Mouse (Mus musculus): ENCODE measurements around the gene 1700012B07Rik.

The 1700012B07Rik gene

DNA sequence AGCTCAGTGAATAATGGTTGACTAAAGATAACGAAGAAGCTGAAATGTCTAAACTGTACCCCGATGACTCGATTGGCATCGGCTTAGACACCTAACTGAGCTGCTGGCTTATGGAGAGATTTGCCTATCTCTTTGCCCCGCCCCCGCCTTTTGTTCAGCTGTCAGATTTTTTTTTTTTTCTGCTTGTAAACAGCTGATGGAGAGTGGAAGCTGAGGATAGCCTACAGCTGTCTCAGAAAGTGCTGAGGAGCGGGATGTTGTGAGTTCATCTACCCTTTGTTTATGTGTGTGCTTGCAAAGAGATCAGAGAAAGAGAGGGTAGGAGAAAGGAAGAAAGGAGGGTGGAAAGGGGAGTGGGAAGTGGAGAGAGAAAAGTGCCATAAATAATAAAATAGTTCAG lies 67.8 kb downstream of the 1700012B07Rik start:
- in situ Hi-C loops (cut with MboI; ENCODE audit: unreplicated experiment in 2 of 2): no loop called here

DNA sequence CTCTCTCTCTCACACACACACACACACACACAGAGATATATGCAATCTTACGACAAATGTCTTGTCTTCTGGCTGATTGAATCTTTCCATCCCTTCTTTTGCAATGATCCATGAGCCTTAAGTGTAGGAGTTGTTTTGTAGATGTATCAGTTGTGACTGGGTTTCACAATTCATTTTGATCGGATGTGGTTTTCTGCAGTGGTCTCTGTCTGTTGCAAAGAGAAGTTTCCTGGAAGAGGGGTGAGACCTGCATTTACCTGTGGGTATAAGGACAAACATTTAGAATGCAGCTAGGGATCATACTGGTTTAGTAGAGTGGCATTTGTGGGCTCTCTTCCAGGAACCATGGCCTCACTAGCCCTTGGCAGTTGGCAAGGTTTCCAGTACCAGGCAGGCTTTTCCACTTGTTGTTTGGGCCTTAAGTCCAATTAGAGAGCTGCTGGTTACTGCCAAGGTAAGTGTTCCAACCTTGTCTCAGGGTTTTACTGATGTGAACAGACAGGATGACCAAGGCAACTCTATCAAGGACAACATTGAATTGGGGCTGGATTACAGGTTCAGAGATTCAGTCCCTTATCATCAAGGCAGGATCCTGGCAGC lies 69.1 kb downstream of the 1700012B07Rik start:
- in situ Hi-C loops (cut with MboI; ENCODE audit: unreplicated experiment in 2 of 2): no loop called here

DNA sequence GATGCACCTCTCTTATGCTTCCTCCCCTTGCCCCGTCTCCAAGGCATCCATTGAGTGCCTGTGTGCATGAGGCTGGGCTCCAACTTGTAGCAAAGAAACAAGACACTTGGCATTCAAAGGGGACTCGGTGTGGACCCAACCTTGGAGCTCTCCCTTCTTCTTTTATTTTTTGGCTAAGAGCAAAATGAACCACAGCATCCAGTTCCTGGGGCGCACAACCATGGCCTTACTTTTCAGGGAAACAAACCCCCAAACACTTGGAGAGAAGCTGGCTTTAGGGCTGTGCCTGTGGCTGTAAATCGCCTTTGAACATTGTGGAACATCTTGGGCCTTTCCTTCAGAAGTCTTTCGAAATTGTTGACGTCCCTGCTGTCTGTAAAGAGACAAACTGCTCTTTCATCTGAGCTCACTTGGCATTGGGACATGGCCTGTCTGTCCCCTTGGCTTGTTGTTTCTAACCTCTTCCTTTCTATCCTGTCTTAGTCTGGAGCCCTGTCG lies 73.7 kb downstream of the 1700012B07Rik start:
- in situ Hi-C loops (cut with MboI; ENCODE audit: unreplicated experiment in 2 of 2): no loop called here

DNA sequence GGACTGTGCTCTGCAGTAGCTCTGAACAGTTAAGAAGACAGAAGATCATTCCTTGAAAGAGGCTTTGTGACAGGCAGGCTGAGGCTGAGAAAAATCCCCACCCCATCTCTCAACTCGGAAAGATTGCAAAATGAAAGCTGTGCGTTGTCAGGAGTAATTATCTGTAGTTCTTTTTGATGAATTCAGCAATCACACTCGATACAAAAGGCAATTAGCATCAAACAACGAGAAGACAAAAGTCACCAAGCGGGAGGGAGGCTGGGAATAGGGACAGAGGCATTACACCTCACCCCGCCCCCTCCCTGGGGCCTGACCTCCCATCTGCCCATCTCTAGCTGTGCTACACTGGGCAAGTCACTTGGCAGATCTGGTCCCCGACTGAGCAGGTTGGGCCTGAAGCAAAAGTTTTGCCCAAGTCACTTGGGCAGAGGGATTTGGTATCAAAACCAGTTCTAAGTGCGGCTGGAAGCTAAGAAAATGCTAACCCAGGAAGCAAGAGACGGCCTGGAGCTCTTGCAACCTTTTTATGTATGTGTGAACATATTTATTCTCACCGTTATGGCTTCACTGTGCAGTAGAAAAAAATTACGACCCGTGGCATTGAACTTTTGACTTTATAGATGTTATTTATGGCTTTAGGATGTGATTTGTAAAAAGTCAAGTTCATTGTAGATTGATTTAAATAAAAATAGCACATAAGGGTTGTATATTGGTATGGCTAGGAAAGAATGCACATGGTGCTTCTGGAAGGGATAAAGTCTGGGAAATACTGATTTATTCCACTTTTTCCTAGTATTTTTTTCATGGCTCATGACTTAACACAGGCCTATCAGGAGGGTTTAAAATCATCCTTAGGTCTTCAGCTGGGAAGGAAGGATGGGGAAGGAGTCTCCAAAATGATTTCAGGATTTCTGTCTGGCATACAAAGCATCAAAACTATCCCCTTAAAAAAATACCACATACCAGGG lies 75.9 kb downstream of the 1700012B07Rik start:
- in situ Hi-C loops (cut with MboI; ENCODE audit: unreplicated experiment in 2 of 2): no loop called here

DNA sequence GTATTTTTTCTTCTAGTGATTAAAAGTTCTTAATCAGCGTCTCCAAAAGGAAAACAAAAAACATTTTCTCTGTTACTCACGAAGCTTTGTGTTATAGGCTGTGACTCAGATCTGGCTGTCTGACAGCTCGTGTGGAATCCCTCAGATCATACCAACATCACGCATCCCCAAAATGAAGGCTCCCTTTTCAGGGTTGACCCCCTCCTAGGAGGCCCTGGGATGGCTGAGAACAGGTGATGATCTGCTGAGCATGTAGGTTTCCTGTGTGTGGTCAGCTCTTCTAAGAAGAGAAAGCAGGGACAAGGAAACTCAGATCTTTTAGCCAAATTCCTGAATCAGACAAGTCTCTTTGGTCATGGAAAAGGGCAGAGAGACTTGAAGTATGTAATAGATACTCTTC lies 82.6 kb downstream of the 1700012B07Rik start:
- in situ Hi-C loops (cut with MboI; ENCODE audit: unreplicated experiment in 2 of 2): no loop called here

DNA sequence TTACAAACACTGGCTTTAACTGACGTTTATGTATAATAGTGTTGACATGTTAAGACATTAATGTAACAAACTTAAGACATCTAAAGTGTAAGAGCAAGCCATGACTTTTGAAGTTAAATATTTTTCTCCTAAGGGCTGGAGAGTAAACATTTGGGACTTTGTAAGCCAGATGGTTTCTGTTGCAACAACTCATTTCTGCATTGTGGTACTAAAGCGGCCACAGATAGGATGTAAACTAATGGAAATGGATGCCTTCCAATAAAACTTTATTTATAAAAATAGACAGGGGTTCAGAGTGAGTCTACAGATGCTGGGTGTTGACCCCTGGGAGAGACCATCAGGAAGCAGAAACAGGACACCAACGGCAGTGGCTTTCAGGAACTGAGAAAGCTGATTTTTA lies 89.9 kb downstream of the 1700012B07Rik start:
- in situ Hi-C loops (cut with MboI; ENCODE audit: unreplicated experiment in 2 of 2): no loop called here
